Mouse (Mus musculus) E14TG2a.4 (cell line): ENCODE measurements around the gene Mgarp.

Source experiments
- CTCF ChIP-seq: conservative IDR thresholded peaks from 2 replicates; pipeline ENCODE4 v1.5.1; 2014; ENCODE audit warnings: low read length
- NANOG ChIP-seq: IDR thresholded peaks from 2 replicates; pipeline ENCODE4 v1.6.1; 2014; ENCODE audit warnings: borderline replicate concordance, low read length, mixed read lengths
- POU5F1 ChIP-seq: IDR thresholded peaks from 2 replicates; pipeline ENCODE4 v1.6.1; 2014; ENCODE audit warnings: low read length, borderline replicate concordance

DNA sequence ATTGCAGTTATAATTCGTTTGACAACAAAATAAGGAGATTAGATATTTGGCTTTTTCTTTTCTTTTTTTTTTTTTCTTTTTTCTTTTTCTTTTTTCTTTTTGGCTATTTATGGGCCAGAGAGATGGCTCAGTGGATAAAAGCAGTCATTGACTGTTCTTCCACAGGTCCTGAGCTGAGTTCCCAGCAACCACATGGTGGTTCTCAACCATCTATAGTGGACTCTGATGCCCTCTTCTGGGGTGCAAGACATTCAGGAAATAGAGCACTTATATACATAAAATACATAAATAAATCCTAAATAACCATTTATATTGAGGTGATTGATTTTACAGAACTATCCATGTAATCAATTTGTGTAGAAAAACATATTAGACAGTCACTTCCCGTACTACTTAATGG lies 20.9 kb upstream of the Mgarp start:
- TF ChIP-seq CTCF: no peak
- no peak for TF ChIP-seq POU5F1
- TF ChIP-seq NANOG: no peak
